Mouse (Mus musculus) midbrain, embryonic 11.5 days (tissue): ENCODE results near the gene Mfsd2a. TPM values are rescaled to one million over a fixed set of nuclear protein-coding genes. Genes with fewer than 3 reads are reported as not detected.
"Not testable (repeated sequence)": the region's sequence is repeated elsewhere in the genome, so short reads cannot be mapped to it uniquely, and the experiment has no call there.

ENCODE experiments used
- ATAC-seq: fragments of 200-750 bp; cut with Nextera tagmentation; 2 replicates; pipeline ENCODE4 v1.8.0; 2017; ENCODE audit warnings: moderate TSS enrichment, moderate library complexity; ENCODE audit not compliant: low FRiP score
- DNase-seq: peaks from one replicate; pipeline ENCODE4 v3.0.0; 2015; ENCODE audit warnings: low spot score; ENCODE audit errors: missing footprints
- H3K27ac ChIP-seq: fragments of 300-500 bp; sonication (generic); 2 replicates; pipeline ENCODE4 v1.5.1; 2014; ENCODE audit warnings: low read depth, low read length
- H3K27me3 ChIP-seq: fragments of 300-500 bp; sonication (generic); 2 replicates; pipeline ENCODE4 v1.6.1; 2014; ENCODE audit warnings: mild to moderate bottlenecking, low read length, moderate library complexity, mixed read lengths; ENCODE audit not compliant: control insufficient read depth, insufficient read depth
- H3K36me3 ChIP-seq: fragments of 300-500 bp; sonication (generic); 2 replicates; pipeline ENCODE4 v1.6.1; 2014; ENCODE audit warnings: mild to moderate bottlenecking, low read length, moderate library complexity, mixed read lengths; ENCODE audit not compliant: control insufficient read depth, insufficient read depth
- H3K4me1 ChIP-seq: fragments of 300-500 bp; sonication (generic); 2 replicates; pipeline ENCODE4 v1.6.1; 2014; ENCODE audit warnings: low read length; ENCODE audit not compliant: control insufficient read depth, insufficient read depth
- H3K4me2 ChIP-seq: fragments of 300-500 bp; sonication (generic); 2 replicates; pipeline ENCODE4 v1.6.1; 2014; ENCODE audit warnings: mild to moderate bottlenecking, moderate library complexity
- H3K4me3 ChIP-seq: fragments of 300-500 bp; sonication (generic); 2 replicates; pipeline ENCODE4 v1.5.1; 2014; ENCODE audit warnings: low read depth, low read length
- H3K9ac ChIP-seq: fragments of 300-500 bp; sonication (generic); 2 replicates; pipeline ENCODE4 v1.6.1; 2014; ENCODE audit warnings: low read length
- H3K9me3 ChIP-seq: fragments of 300-500 bp; sonication (generic); 2 replicates; pipeline ENCODE4 v1.6.1; 2016; ENCODE audit warnings: low read length; ENCODE audit not compliant: control insufficient read depth
- WGBS: fragments of 180-500 bp; shearing (Covaris S2); extraction: QIAGEN DNeasy Blood & Tissue Kit; methylation state at CpG from one replicate; pipeline ENCODE4 v1.1.7; 2014; 5-methylcytosine and 5-hydroxymethylcytosine counted together
- polyA plus RNA-seq: library from polyadenylated mRNA; unstranded; fragments of >200 nt; fragmentation: Nextera tagmentation; extraction: Ambion mirVana; gene quantifications from 2 replicates; pipeline ENCODE4 v1.2.1, GENCODE M21; 2014

Gene Mfsd2a
- polyA plus RNA-seq, 1 experiment from 2014 or later = 27.2 TPM

DNA sequence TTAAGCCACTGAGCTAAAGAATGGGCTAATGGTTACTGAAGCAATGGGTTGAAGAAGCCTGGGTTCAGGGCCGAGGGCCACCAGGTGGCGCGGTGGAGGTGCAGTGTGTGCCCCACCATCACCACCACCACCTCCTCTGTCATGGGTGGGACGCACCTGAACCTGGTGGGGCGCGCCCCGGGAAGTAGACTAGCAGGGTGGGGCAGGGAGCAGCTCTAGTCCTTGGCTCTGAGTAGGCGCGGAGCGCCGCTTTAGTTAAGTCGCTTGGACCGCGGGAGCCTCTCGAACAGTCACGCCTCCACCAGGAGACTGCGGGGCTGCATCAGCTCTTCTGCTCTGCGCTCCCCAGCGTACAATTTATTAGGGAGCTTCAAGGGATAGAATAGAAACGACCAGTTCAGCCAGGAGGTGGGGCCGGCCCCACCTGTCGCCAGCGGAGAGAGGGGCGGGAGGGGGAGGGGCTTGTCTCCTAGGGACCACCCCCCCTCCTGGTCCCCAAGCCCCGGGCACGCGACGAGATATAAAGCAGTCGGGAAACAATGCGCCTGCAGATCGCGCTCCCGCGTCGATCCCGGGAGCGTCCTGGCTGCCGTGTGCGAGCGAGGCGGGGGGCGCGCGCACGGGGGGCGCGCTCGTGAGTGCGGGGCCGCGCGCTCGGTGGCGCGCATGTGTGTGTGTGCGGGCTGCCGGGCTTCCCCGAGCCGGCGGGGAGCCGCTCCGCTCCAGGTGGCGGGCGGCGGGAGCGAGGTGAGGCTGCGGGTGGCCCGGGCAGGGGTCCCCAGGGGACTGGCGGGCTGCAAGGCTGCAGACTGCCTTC is 34.6 kb upstream of the Mfsd2a start, which contains the start of gene Mycl:
Gene Mycl (plus strand): TSS at position 249 of the 817 bp plus-strand sequence.
- DNase-seq (peak; percentile 100), ATAC-seq (peak; percentile 71)
- H3K4me3 ChIP-seq = peak within 1 kb of the TSS; percentile 93
- H3K4me1 ChIP-seq = peaks cover 13% of the 10 kb centered on the region
- WGBS = under 1% methylated on average over 68 of the region's 69 CpGs
- peak within 1 kb of the TSS; percentile 84 for H3K4me2 ChIP-seq
- peak within 1 kb of the TSS; percentile 99 for H3K9ac ChIP-seq
- no peaks in the 10 kb centered on the region for H3K9me3 ChIP-seq
- H3K27ac ChIP-seq = peak within 1 kb of the TSS; percentile 96
- no peaks in the 10 kb centered on the region; the same call in 1 of the 2 replicates for H3K36me3 ChIP-seq
- no peaks in the 10 kb centered on the region for H3K27me3 ChIP-seq

- 77% methylated on average over 3 of the region's 3 CpGs for WGBS
- H3K36me3 ChIP-seq = no peaks in the 10 kb centered on the region
Measured at GRCm38 (mm10) chr4:122992276-122992675, 31.3 kb upstream of the Mfsd2a start.

DNA sequence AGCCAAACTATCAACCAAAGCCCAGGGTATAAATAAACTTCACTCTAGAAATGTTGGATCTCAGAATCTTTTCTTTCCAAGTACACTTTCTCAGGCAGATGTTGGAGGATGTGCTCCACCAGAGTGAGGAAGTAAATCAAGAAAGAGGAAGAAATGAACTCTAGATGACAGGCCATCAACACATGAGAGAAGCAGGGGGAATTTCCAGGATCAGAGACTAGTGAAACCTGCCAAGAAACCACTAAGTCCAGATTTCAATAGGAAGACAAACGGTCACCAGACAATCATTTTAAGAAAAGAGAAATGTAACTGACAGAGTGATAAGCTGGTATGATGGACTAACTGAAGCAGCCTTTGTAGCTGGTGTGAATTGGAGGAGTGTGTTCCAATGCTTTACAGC is 30.2 kb upstream of the Mfsd2a start:
- Histone ChIP-seq H3K4me2 (no peak overlapping the region), H3K27ac (no peak overlapping the region), H3K4me1 (no peaks in the 10 kb centered on the region), H3K27me3 (no peaks in the 10 kb centered on the region), H3K9me3 (no peaks in the 10 kb centered on the region), H3K9ac (no peak overlapping the region), H3K4me3 (no peak overlapping the region), H3K36me3 (no peaks in the 10 kb centered on the region)
- DNase-seq (no peak), ATAC-seq (no peak)
- WGBS = 78% methylated on average over 1 of the region's 1 CpGs

More at GRCm38 (mm10) chr4:122992276-122992675, 31.3 kb upstream of the Mfsd2a start:
- no peak overlapping the region for H3K27ac ChIP-seq
- ATAC-seq = no peak
- no peak for DNase-seq
- H3K27me3 ChIP-seq = no peaks in the 10 kb centered on the region
- no peak overlapping the region for H3K9ac ChIP-seq
- H3K4me2 ChIP-seq = no peak overlapping the region
- no peak overlapping the region for H3K4me3 ChIP-seq
- H3K9me3 ChIP-seq = no peaks in the 10 kb centered on the region
- no peaks in the 10 kb centered on the region for H3K4me1 ChIP-seq

- not testable (repeated sequence) for H3K4me3 ChIP-seq, DNase-seq, H3K9me3 ChIP-seq, H3K27me3 ChIP-seq, H3K4me1 ChIP-seq, ATAC-seq, H3K4me2 ChIP-seq, H3K27ac ChIP-seq, H3K36me3 ChIP-seq, H3K9ac ChIP-seq
- 59% methylated on average over 3 of the region's 3 CpGs for WGBS
Measured at GRCm38 (mm10) chr4:122988004-122988403, 27.0 kb upstream of the Mfsd2a start.

DNA sequence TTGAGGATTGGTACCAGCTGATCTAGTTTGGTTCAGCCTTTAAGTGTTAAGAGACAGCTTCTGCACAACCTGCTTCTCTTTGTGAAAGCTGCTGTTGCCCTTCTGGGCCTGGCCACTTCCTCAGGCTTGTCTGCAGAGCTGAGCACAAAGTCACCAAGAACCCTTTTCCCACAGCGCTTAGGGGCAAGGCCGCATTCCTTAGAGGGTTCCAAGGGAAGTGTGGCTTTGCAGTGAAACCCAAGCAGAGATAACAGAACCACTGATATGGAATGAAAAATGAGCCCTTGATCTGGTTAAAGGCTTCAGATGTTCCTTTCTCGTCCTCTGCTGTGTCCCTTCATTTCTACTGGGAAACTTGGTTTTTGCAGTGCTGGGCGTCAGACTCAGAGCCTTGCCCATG is 26.4 kb upstream of the Mfsd2a start:
- Histone ChIP-seq H3K4me3 (no peak overlapping the region), H3K4me2 (no peak overlapping the region), H3K27ac (no peak overlapping the region), H3K36me3 (no peaks in the 10 kb centered on the region), H3K4me1 (peaks cover 6% of the 10 kb centered on the region; the same call in 1 of the 2 replicates), H3K9me3 (no peaks in the 10 kb centered on the region), H3K9ac (no peak overlapping the region), H3K27me3 (peaks cover 5% of the 10 kb centered on the region; the same call in 1 of the 2 replicates)
- DNase-seq (no peak), ATAC-seq (no peak)
- WGBS = 81% methylated on average over 4 of the region's 4 CpGs

GRCm38 (mm10) chr4:122985110-122985509 is 24.1 kb upstream of the Mfsd2a start:
- no peaks in the 10 kb centered on the region for H3K9me3 ChIP-seq
- H3K36me3 ChIP-seq = no peaks in the 10 kb centered on the region
- DNase-seq (no peak), ATAC-seq (peak; percentile 85)
- WGBS = 51% methylated on average over 8 of the region's 8 CpGs
- H3K9ac ChIP-seq = no peak overlapping the region
- H3K4me2 ChIP-seq = no peak overlapping the region
- peaks cover 5% of the 10 kb centered on the region; the same call in 1 of the 2 replicates for H3K27me3 ChIP-seq
- peaks cover 6% of the 10 kb centered on the region; the same call in 1 of the 2 replicates for H3K4me1 ChIP-seq
- no peak overlapping the region for H3K27ac ChIP-seq
- no peak overlapping the region for H3K4me3 ChIP-seq

DNA sequence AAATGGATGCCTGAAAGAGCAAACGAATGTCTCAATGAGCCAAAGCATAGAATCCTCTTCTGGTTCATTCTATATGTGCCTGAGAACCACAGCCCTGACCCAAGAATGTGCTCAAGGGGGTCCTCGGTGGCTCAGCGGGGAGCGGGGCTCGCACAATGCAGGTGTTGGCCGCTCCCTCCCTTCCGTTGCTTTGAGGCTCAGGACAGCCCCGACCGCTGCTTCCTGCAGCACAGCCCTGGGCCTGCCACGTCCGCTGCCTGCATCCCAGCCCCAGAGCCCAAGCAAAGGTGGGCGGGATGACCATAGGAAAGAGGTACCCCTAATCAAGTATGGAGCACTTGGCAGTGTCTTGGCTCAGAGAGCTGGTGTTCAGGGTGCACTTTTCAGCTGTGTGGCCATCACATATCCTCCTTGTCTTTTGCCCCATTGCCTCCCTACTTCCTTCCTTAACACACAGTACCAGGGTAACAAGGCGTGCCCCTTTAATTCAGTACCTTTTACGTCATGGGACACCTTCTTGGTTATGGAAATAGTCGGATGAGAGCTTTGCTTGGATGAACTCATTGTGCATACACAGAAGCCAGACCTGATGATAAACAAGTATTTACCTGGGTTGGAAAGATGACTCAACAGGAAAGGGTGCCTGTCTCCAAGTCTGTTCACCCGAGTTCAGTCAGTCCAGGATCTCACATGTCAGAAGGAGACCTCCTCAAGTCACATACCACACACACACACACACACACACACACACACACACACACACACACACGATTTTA is 22.7 kb upstream of the Mfsd2a start:
- 26% methylated on average over 17 of the region's 17 CpGs for WGBS
- no peak overlapping the region for H3K4me3 ChIP-seq
- H3K4me1 ChIP-seq = peaks cover 6% of the 10 kb centered on the region; the same call in 1 of the 2 replicates
- H3K27me3 ChIP-seq = peaks cover 5% of the 10 kb centered on the region; the same call in 1 of the 2 replicates
- H3K36me3 ChIP-seq = no peaks in the 10 kb centered on the region
- H3K27ac ChIP-seq = no peak overlapping the region
- DNase-seq (peak; percentile 89), ATAC-seq (no peak)
- peak overlapping the region; percentile 1; the same call in 1 of the 2 replicates for H3K9ac ChIP-seq
- peak overlapping the region; percentile 24; the same call in 1 of the 2 replicates for H3K4me2 ChIP-seq
- H3K9me3 ChIP-seq = no peaks in the 10 kb centered on the region

DNA sequence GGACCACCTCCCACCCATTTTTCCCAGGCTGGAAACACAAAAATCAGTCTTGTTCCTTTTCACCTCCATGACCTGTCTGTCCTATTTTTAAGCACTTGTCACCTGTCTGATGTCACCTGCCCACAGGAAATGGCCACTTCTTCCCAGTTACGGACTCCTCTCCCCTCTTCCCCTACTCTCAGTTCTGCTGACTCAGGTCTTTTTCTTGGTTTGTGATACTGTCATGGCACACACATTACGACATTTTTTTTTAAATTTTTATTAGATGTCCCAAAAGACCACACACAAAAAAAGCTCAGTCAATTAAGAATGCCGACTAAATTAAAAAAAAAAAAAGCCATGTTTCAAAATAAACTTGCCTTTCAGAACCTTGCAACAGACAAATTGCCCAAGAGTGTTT is 21.5 kb upstream of the Mfsd2a start:
- Histone ChIP-seq H3K9me3 (no peaks in the 10 kb centered on the region), H3K27me3 (peaks cover 5% of the 10 kb centered on the region; the same call in 1 of the 2 replicates), H3K9ac (no peak overlapping the region), H3K4me2 (no peak overlapping the region), H3K36me3 (no peaks in the 10 kb centered on the region), H3K27ac (no peak overlapping the region), H3K4me3 (no peak overlapping the region), H3K4me1 (peaks cover 6% of the 10 kb centered on the region; the same call in 1 of the 2 replicates)
- 81% methylated on average over 3 of the region's 3 CpGs for WGBS
- ATAC-seq (no peak), DNase-seq (no peak)
